Mouse (Mus musculus) mouse embryonic stem cell (cell line): ENCODE data around the gene Ddb1.

Experiments used
- in situ Hi-C, 2 experiments: fragments of 300-500 bp; cut with MboI; formaldehyde crosslinking; loops; 1 replicate in 1 of 2; 3 replicates in 1 of 2; pipeline ENCODE4 v1.14.3; 2019 to 2020; ENCODE audit warnings: low sequenced_read_pairs in 2 of 2, low pct_unique_long_range_greater_than_20kb in 1 of 2, mixed read lengths in 1 of 2; ENCODE audit not compliant: unreplicated experiment in 1 of 2

The Ddb1 gene

GRCm38 (mm10) chr19:10640589-10641378 lies 35.7 kb downstream of the Ddb1 start:
- in situ Hi-C loops, result no loop called here

- in situ Hi-C loops, result no loop called here
These were observed 40.5 kb downstream of the Ddb1 start for GRCm38 (mm10) chr19:10645616-10646015.

- in situ Hi-C loops, result no loop called here
These were observed 43.0 kb downstream of the Ddb1 start for GRCm38 (mm10) chr19:10648156-10648555.

- in situ Hi-C loops, result no loop called here
These were observed 50.9 kb downstream of the Ddb1 start for GRCm38 (mm10) chr19:10656058-10656457.

GRCm38 (mm10) chr19:10657742-10658141 lies 52.6 kb downstream of the Ddb1 start:
- in situ Hi-C loops, result no loop called here

- in situ Hi-C loops, result no loop called here
These were observed 53.3 kb downstream of the Ddb1 start for GRCm38 (mm10) chr19:10658406-10658805.

- in situ Hi-C loops, result no loop called here
These were observed 56.2 kb downstream of the Ddb1 start for GRCm38 (mm10) chr19:10661373-10661772.

- in situ Hi-C loops, result no loop called here
These were observed 56.8 kb downstream of the Ddb1 start for GRCm38 (mm10) chr19:10661919-10662318.

- in situ Hi-C loops, result no loop called here
These were observed 57.5 kb downstream of the Ddb1 start for GRCm38 (mm10) chr19:10662665-10663064.

GRCm38 (mm10) chr19:10665093-10665492 lies 60.0 kb downstream of the Ddb1 start:
- in situ Hi-C loops, result loop anchor here in 1 of 2 experiments (5.0 kb wide), 1 partner anchor 37 kb away; no protein-coding TSS in a partner anchor

GRCm38 (mm10) chr19:10665499-10665898 lies 60.4 kb downstream of the Ddb1 start:
- in situ Hi-C loops, result loop anchor here in 1 of 2 experiments (5.0 kb wide), 1 partner anchor 37 kb away; no protein-coding TSS in a partner anchor

- in situ Hi-C loops, result no loop called here
These were observed 66.2 kb downstream of the Ddb1 start for GRCm38 (mm10) chr19:10671319-10671718.

- in situ Hi-C loops, result no loop called here
These were observed 66.8 kb downstream of the Ddb1 start for GRCm38 (mm10) chr19:10671854-10672417.

GRCm38 (mm10) chr19:10673275-10673674 lies 68.1 kb downstream of the Ddb1 start:
- in situ Hi-C loops, result no loop called here

GRCm38 (mm10) chr19:10676656-10677055 lies 71.5 kb downstream of the Ddb1 start:
- in situ Hi-C loops, result no loop called here

GRCm38 (mm10) chr19:10677915-10678771 lies 73.0 kb downstream of the Ddb1 start, which contains the start of gene Pga5:
Gene Pga5 (minus strand): TSS chr19:10678071.
- in situ Hi-C loops, result no loop called here

- in situ Hi-C loops, result no loop called here
These were observed 73.6 kb downstream of the Ddb1 start for GRCm38 (mm10) chr19:10678772-10679067.
